Mouse (Mus musculus): ENCODE measurements around the gene Bdkrb2. TPM values are rescaled to one million over a fixed set of nuclear protein-coding genes. Genes with fewer than 3 reads are reported as not detected.

Bdkrb2 gene
- total and polyA plus RNA-seq, 3 experiments = 0.20 to 0.39 (median 0.34) TPM

DNA sequence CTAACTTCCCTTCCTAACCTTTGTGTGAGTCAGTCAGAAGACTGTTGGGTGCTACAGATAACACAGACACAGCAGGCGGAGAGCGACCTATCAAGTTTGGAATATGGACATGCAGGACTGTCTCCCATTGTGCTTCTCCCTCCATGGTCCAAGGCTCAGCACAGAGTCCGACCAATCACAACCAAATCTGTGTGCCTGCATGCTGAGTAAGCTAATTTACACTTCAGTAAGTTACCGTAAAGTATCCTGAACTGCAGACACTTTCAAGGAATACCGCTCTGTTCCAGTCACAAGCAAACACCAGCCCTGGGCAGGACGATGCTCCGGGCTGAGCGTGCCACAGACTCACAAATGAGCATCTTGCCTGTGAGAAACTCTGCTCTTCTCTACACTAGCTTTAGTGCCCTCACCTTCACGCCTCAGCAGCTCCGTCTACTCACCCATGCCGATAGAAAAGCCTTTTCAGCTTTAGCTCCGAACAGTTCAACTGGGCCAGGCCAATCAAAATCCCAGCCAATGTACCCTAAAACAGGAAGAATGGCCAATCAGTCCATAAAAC, 60.0 kb downstream of the Bdkrb2 start:
- Histone ChIP-seq H3K36me3 (ENCODE audit: control insufficient read depth, insufficient read depth, low read length) (no peaks in the 10 kb centered on the region), H3K27me3 (ENCODE audit: control insufficient read depth, insufficient read depth, low read length) (no peaks in the 10 kb centered on the region), H3K79me2 (replicated peaks; ENCODE audit: control insufficient read depth, insufficient read depth, low read length) (no peaks in the 10 kb centered on the region), H3K9ac (ENCODE audit: low read depth, low read length) (no peak overlapping the region), H3K27ac (no peak overlapping the region), H3K4me1 (ENCODE audit: control insufficient read depth, insufficient read depth, low read length) (no peaks in the 10 kb centered on the region), H3K4me3 (no peak overlapping the region)
- TF ChIP-seq POLR2A (IDR thresholded peaks at IDR 0.05; ENCODE audit: insufficient read depth, low read depth, low read length) = no peak
- no peak for TF ChIP-seq EP300 (IDR thresholded peaks at IDR 0.05; ENCODE audit: insufficient read depth, low read depth, low read length)
- no peak for TF ChIP-seq CTCF (IDR thresholded peaks at IDR 0.05)
- 94% methylated on average over 12 of the region's 12 CpGs for WGBS
- no peak for DNase-seq
- intact Hi-C loops (cut with DNase I) = no loop called here

DNA sequence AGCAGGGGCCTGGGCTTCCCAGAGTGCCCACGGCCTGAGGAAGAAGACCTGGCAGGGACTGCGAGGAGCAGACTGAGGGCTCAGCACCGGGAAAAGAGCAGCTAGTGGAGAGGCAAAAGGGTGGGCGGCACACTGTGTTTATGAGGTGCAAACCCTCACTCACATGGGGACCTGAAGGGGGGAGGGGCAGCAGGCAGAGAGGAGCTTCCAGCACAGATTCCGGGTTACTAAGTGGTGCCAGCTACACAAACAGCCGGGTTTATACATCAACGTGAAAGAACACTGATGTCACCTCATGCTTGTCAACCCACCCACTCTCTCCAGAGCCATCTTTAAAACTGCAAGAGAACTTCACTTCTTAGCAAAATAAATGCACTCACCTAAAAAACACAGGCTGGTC, 62.8 kb downstream of the Bdkrb2 start:
- Histone ChIP-seq H3K36me3 (ENCODE audit: control insufficient read depth, insufficient read depth, low read length) (no peaks in the 10 kb centered on the region), H3K79me2 (replicated peaks; ENCODE audit: control insufficient read depth, insufficient read depth, low read length) (no peaks in the 10 kb centered on the region), H3K4me1 (ENCODE audit: control insufficient read depth, insufficient read depth, low read length) (no peaks in the 10 kb centered on the region), H3K9ac (ENCODE audit: low read depth, low read length) (no peak overlapping the region), H3K27me3 (ENCODE audit: control insufficient read depth, insufficient read depth, low read length) (no peaks in the 10 kb centered on the region), H3K4me3 (no peak overlapping the region), H3K27ac (no peak overlapping the region)
- WGBS = 66% methylated on average over 7 of the region's 7 CpGs
- TF ChIP-seq POLR2A (IDR thresholded peaks at IDR 0.05; ENCODE audit: insufficient read depth, low read depth, low read length) (no peak), EP300 (IDR thresholded peaks at IDR 0.05; ENCODE audit: insufficient read depth, low read depth, low read length) (no peak), CTCF (IDR thresholded peaks at IDR 0.05) (no peak)
- DNase-seq = no peak
- intact Hi-C loops (cut with DNase I) = no loop called here

DNA sequence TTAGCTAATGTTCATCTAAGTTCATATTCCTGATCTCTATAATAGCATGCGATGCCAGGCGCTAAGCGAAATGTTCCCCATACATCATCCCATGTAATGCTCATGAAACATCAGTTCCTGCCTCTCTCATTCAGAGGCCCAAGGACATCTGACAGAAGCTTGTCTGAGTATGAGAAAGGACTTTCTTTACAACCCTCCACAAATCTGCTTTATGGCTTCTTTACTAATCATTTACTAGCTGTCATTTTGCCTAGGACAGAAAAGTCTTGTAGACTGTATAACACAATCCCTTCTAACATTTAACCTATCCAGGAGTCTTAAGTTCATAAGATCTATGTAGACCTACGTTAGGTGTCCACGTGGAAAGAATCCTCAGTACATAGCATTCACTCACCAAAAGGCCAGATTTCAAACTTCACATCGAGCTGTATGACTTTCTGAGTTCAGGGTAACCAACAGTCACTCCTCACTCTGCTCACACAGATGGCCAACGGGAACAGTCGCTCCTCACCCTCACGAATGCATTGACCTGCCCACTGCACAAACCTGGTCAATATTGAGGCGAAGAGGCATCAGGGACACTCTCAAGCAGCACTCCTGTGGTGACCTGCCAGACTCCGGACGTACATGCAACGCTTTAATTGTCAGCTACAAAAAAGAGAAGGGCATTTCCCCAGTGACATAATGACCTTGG, 71.5 kb downstream of the Bdkrb2 start:
- 93% methylated on average over 13 of the region's 13 CpGs for WGBS
- H3K4me1 ChIP-seq (ENCODE audit: control insufficient read depth, insufficient read depth, low read length) = no peaks in the 10 kb centered on the region
- H3K27ac ChIP-seq = no peak overlapping the region
- H3K36me3 ChIP-seq (ENCODE audit: control insufficient read depth, insufficient read depth, low read length) = no peaks in the 10 kb centered on the region
- intact Hi-C loops (cut with DNase I) = no loop called here
- TF ChIP-seq CTCF (IDR thresholded peaks at IDR 0.05) (no peak), EP300 (IDR thresholded peaks at IDR 0.05; ENCODE audit: insufficient read depth, low read depth, low read length) (no peak), POLR2A (IDR thresholded peaks at IDR 0.05; ENCODE audit: insufficient read depth, low read depth, low read length) (no peak)
- no peaks in the 10 kb centered on the region for H3K79me2 ChIP-seq (replicated peaks; ENCODE audit: control insufficient read depth, insufficient read depth, low read length)
- DNase-seq = no peak
- H3K9ac ChIP-seq (ENCODE audit: low read depth, low read length) = no peak overlapping the region
- no peak overlapping the region for H3K4me3 ChIP-seq
- no peaks in the 10 kb centered on the region for H3K27me3 ChIP-seq (ENCODE audit: control insufficient read depth, insufficient read depth, low read length)

DNA sequence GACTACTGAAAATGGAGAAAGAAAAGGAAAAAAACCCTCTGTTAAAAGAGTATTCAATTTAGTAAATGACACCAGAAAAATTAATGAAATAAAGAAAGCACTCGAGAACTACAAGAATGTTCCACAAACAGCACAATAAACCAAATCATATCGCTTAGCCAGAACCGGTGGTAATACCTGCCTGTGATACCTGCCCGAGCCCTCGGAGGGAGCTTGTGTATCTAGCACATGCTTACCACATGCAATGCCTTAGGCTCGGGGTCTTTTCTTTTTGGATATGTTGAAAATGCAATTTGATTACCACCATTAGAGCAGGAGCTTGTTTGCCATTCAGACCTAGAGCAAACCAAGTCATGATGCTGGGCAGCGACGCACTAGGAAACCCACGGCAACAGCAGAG, 73.5 kb downstream of the Bdkrb2 start:
- Histone ChIP-seq H3K79me2 (replicated peaks; ENCODE audit: control insufficient read depth, insufficient read depth, low read length) (no peaks in the 10 kb centered on the region), H3K4me1 (ENCODE audit: control insufficient read depth, insufficient read depth, low read length) (no peaks in the 10 kb centered on the region), H3K27ac (no peak overlapping the region), H3K9ac (ENCODE audit: low read depth, low read length) (no peak overlapping the region), H3K4me3 (no peak overlapping the region), H3K36me3 (ENCODE audit: control insufficient read depth, insufficient read depth, low read length) (no peaks in the 10 kb centered on the region), H3K27me3 (ENCODE audit: control insufficient read depth, insufficient read depth, low read length) (no peaks in the 10 kb centered on the region)
- DNase-seq = no peak
- 94% methylated on average over 9 of the region's 9 CpGs for WGBS
- intact Hi-C loops (cut with DNase I) = no loop called here
- TF ChIP-seq CTCF (IDR thresholded peaks at IDR 0.05) (peak; percentile 23; the same call in 1 of the 2 replicates), EP300 (IDR thresholded peaks at IDR 0.05; ENCODE audit: insufficient read depth, low read depth, low read length) (no peak), POLR2A (IDR thresholded peaks at IDR 0.05; ENCODE audit: insufficient read depth, low read depth, low read length) (no peak)

DNA sequence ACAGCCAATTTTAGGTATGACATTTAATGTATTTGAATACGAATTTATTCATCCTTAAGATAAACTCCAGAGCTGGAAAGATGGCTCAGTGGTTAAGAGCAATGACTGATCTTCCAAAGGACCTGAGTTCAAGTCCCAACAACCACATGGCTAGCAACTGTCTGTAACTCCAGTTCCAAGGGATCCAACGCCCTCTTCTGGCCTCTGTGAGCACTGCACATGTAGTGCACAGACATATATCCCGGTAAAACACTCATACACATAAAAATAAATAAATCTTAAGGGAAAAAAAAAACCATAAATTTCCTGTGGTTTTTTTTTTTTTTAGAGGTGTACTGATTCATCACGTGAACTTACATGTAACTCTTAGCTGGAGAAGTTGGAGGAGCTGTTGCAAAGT, 74.5 kb downstream of the Bdkrb2 start:
- H3K36me3 ChIP-seq (ENCODE audit: control insufficient read depth, insufficient read depth, low read length) = no peaks in the 10 kb centered on the region
- 78% methylated on average over 4 of the region's 4 CpGs for WGBS
- no peaks in the 10 kb centered on the region for H3K4me1 ChIP-seq (ENCODE audit: control insufficient read depth, insufficient read depth, low read length)
- DNase-seq = no peak
- no peak overlapping the region for H3K9ac ChIP-seq (ENCODE audit: low read depth, low read length)
- TF ChIP-seq POLR2A (IDR thresholded peaks at IDR 0.05; ENCODE audit: insufficient read depth, low read depth, low read length) = no peak
- peak; percentile 49 for TF ChIP-seq CTCF (IDR thresholded peaks at IDR 0.05)
- intact Hi-C loops (cut with DNase I) = no loop called here
- H3K4me3 ChIP-seq = no peak overlapping the region
- H3K27me3 ChIP-seq (ENCODE audit: control insufficient read depth, insufficient read depth, low read length) = no peaks in the 10 kb centered on the region
- H3K27ac ChIP-seq = no peak overlapping the region
- H3K79me2 ChIP-seq (replicated peaks; ENCODE audit: control insufficient read depth, insufficient read depth, low read length) = no peaks in the 10 kb centered on the region

DNA sequence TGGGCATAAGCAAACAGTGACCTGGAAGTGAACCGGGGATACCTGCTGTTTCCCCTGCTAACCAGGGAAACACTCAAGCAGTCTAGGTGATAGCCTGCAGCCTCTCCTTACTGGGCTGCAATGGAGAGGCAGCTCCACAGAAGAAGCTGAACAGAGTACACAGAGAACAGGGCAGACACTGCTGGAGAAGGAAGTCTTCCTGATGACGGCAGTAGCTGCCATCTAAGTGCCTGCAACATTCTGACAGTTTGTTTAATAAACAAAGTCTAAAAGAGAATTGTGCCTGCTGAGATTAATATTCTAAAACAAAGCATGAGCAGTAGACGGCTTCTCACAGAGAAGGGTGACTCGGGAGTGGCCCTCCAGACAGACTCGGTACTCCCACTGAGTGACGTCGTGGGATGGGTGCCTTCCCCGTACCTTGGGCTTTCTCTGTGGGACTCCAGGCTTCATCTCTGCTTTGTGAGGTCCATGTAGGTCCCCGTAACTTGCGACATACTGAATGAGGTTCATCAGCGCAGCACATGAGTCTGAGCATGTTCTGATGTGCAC, 79.8 kb downstream of the Bdkrb2 start:
- H3K27me3 ChIP-seq (ENCODE audit: control insufficient read depth, insufficient read depth, low read length) = no peaks in the 10 kb centered on the region
- H3K36me3 ChIP-seq (ENCODE audit: control insufficient read depth, insufficient read depth, low read length) = no peaks in the 10 kb centered on the region; the same call in 1 of the 2 replicates
- TF ChIP-seq POLR2A (IDR thresholded peaks at IDR 0.05; ENCODE audit: insufficient read depth, low read depth, low read length) (no peak), CTCF (IDR thresholded peaks at IDR 0.05) (no peak), EP300 (IDR thresholded peaks at IDR 0.05; ENCODE audit: insufficient read depth, low read depth, low read length) (no peak)
- intact Hi-C loops (cut with DNase I) = no loop called here
- no peak overlapping the region for H3K4me3 ChIP-seq
- no peaks in the 10 kb centered on the region for H3K4me1 ChIP-seq (ENCODE audit: control insufficient read depth, insufficient read depth, low read length)
- H3K27ac ChIP-seq = no peak overlapping the region
- H3K9ac ChIP-seq (ENCODE audit: low read depth, low read length) = no peak overlapping the region
- H3K79me2 ChIP-seq (replicated peaks; ENCODE audit: control insufficient read depth, insufficient read depth, low read length) = no peaks in the 10 kb centered on the region
- WGBS = 94% methylated on average over 11 of the region's 11 CpGs
- no peak for DNase-seq

Other genes with a start within 250 kb of the Bdkrb2 start
- gene Tunar, start 229.4 kb upstream of the Bdkrb2 start, total RNA-seq (2021) = under 1 TPM; 0.09 to 0.10 TPM
- not detected in 2 replicates for gene Tunar, start 229.4 kb upstream of the Bdkrb2 start, polyA plus RNA-seq (2012; rRNA removed)
- under 1 TPM; 0.14 to 0.16 TPM for gene D430019H16Rik, start 109.4 kb upstream of the Bdkrb2 start, total RNA-seq (2021)
- gene D430019H16Rik, start 109.4 kb upstream of the Bdkrb2 start, polyA plus RNA-seq (2012; rRNA removed) = 1.0 and 1.1 TPM in 2 replicates
- gene Bdkrb1, start 39.9 kb downstream of the Bdkrb2 start, total RNA-seq (2021) = not detected
- gene Bdkrb1, start 39.9 kb downstream of the Bdkrb2 start, polyA plus RNA-seq (2012; rRNA removed) = 0.10 TPM in 1 of 2 replicates, not detected in the other
- gene Gskip, start 121.6 kb downstream of the Bdkrb2 start, total RNA-seq (2021) = 1 to 10 TPM; 7.1 to 7.3 TPM
- 7.1 and 10.9 TPM in 2 replicates for gene Gskip, start 121.6 kb downstream of the Bdkrb2 start, polyA plus RNA-seq (2012; rRNA removed)
- 10 to 100 TPM; 18.3 to 19.0 TPM for gene Atg2b, start 122.0 kb downstream of the Bdkrb2 start, total RNA-seq (2021)
- gene Atg2b, start 122.0 kb downstream of the Bdkrb2 start, polyA plus RNA-seq (2012; rRNA removed) = 9.2 and 17.7 TPM in 2 replicates
- gene Ak7, start 142.8 kb downstream of the Bdkrb2 start, total RNA-seq (2021) = not detected
- 0.61 TPM in 1 of 2 replicates, not detected in the other for gene Ak7, start 142.8 kb downstream of the Bdkrb2 start, polyA plus RNA-seq (2012; rRNA removed)
- 100 to 1,000 TPM; 124 to 127 TPM for gene Papola, start 221.5 kb downstream of the Bdkrb2 start, total RNA-seq (2021)
- gene Papola, start 221.5 kb downstream of the Bdkrb2 start, polyA plus RNA-seq (2012; rRNA removed) = 35.3 and 81.5 TPM in 2 replicates

All from heart, adult 2 months (tissue).